Mouse (Mus musculus) adrenal gland, adult (tissue): ENCODE data around the gene Atg4c.
A peak's percentile ranks its signal among the peaks of the same experiment; 100 is the strongest.

Experiments used
- DNase-seq, 2 experiments: peaks; one replicate each; pipeline ENCODE4 v3.0.0; 2022 to 2023; ENCODE audit warnings: low spot score in 1 of 2; ENCODE audit not compliant: inconsistent age in 2 of 2

Atg4c gene

GRCm38 (mm10) chr4:99193810-99194582 is at the start of gene Atg4c:
Gene Atg4c (plus strand): TSS chr4:99193934.
- peak; percentile 88 to 97 for DNase-seq

DNA sequence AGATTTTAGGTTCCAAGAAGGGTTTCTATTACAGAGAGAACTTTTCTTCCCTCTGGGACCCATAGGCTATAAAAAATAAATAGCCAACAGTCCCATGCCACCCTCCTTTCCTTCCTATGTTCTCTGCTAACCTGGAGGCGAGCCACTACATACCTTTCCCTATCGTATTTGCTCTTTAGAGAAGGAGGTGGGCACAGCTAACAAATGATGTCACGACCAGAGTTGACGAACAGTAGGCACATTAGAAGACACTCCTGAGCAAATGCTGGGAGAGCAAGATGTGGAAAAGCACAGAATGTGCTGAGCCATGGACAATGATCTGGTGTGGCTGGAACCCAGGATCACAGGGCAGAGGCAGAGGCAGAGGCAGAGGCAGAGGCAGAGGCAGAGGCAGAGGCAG is 42.3 kb upstream of the Atg4c start:
- no peak for DNase-seq

DNA sequence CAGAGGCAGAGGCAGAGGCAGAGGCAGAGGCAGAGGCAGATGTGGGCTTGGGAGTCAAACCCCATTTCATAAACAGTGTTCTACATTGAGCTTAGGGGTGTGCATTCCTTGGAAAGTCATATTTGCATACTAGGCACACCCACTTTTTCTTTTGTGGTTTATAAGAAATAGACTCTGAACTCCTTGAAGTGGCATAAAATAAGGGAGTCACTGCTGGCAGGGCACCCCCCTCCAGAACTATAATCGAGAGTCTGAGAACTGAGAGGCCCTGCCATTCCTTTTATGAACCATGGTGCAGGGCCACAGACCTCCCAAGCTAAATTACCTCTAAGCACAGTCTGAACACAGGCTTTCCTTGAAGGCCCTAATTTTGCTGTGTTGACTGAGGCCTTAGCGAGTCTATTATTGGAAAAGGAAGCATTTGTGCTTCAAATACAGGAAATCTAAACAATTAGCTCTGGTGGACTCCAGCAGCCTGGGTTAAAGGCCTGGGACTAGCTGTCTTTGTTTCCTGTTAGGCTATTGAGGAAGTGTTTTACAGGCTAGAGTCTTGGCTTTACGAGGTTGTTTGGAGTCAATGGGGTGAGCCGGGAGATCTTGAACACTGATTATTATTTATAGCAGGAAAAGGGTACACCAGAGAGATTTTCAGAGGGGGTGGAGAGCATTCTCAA is 41.7 kb upstream of the Atg4c start:
- no peak for DNase-seq

DNA sequence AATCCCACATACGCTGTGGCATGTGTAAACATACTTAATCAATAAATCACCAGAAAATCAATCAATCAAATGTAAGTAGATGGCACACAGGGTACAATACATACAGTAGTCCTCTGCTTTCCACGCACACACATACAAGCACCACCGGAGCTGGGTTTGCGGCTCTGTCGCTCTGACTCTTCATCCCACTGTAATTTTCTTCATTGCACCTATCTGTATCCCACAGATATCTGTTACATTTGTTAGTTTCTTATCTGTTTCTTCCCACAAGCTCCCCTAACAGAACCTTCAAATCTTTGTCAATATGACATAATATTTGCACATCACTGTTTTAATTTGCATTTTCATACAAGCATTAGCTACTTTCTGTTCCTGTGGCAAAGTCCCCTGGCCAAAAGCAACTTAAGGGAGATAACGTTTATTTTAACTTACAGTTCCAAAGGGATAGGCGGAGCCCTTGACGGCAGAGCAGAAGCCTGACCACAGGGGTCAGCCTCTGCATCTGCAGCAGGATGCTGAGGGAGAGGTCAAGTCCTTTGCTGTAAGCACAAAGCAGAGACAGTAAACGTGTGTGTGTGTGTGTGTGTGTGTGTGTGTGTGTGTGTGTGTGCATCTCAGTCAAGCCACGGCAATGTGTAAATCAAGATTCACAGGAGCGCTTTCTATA is 37.0 kb upstream of the Atg4c start:
- no peak for DNase-seq

DNA sequence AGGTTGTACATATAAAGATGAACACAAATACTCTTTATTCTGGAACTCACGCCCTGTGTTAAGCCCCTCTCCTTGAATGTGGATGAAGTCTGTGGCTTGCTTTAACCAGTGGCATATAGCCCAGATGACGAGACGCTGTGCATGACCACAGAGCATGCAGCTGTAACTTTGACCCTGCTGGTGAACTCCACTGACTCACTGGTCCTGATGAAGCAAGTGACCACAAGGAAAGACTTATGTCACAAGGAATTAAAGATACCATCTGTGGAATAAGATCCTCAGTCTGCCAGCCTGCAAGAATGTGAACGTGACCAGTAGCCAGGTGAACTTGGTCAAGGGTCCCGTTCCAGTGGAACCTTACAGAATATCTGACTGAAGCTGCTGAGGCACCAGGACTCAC is 35.2 kb upstream of the Atg4c start:
- peak; percentile 40 to 71 for DNase-seq

DNA sequence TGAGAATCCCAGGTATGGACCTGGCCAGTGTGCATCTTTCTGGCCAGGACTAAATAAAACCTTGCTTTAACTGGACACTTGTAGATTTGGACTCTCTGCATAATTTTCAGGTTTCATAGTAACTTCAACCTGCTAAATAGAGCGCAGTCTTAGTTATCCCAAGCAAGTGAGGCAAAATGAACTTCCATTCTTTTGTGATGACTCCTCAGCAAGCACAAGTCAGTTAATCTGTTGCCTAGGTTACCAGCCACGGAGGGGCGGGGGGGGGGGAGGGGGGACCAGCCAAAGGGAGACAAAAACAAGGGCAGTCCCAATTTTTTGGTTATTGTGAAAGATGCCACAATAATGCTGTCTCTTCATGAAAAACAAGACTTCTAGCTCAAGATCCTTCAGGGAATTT is 33.3 kb upstream of the Atg4c start:
- DNase-seq = peak in 1 of 2 experiments; percentile 49

- no peak for DNase-seq
Observed at GRCm38 (mm10) chr4:99160899-99161298, 32.8 kb upstream of the Atg4c start.

- DNase-seq = peak; percentile 53 to 87
Observed at GRCm38 (mm10) chr4:99161457-99161971, 32.2 kb upstream of the Atg4c start.

DNA sequence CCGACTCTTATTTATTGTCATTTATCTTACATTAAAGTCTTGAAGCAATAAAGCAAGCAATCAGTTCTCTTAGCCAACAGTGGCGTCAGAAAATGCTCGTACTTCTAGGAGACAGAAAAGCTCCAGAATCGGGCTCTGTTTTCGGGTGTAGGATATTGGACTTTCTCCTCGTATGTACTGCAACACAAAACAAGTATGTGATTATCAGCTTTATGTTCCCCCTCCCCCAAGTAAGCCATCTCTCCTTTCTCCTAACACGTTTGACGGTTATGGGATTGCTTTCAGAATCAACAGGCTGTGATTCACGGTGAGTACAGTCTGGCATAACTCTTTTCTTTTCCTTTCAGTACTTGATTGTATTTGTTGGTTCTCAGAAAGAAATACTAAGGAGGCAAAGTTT is 30.7 kb upstream of the Atg4c start:
- DNase-seq = peak in 1 of 2 experiments; percentile 61

DNA sequence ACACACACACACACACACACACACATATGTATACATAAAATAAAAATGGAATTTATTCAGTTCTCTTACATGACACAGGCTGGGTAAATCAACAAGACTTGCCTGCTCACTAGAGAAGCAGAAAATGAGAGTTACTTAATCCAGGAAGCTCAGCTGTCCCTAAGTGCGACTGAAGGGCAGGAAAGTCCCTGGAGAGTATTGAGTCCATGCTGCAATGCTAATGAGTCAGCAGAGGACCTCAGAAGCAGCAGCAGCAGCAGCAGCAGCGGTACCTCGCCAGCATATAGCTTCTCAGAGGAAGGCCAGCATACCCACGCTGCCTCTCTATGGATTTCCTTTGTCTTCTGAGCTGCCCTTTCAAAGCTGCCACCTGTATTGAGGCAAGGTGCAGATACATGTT is 30.2 kb upstream of the Atg4c start:
- peak; percentile 47 to 81 for DNase-seq

GRCm38 (mm10) chr4:99168869-99169268 is 24.9 kb upstream of the Atg4c start:
- no peak for DNase-seq

- DNase-seq = no peak
Observed at GRCm38 (mm10) chr4:99174265-99174664, 19.5 kb upstream of the Atg4c start.

- no peak for DNase-seq
Observed at GRCm38 (mm10) chr4:99176841-99177240, 16.9 kb upstream of the Atg4c start.

DNA sequence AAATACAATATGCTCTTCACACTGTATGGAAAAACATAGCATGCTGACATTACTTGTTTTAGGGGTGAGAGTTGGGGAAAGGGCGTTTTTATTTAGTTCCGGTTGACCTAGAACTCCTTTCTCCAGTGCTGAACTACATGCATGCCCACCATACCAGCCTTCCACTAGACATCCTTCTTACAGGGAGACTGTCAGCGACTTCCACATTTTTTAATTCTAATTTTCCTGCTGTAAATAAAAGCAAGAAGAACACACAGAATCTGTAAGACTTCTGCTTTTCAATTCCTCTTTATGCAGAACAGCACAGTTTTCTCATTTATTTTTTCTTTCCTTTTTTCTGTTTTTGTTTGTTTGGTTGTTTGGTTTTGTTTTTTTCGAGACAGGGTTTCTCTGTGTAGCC is 16.5 kb upstream of the Atg4c start:
- no peak for DNase-seq

DNA sequence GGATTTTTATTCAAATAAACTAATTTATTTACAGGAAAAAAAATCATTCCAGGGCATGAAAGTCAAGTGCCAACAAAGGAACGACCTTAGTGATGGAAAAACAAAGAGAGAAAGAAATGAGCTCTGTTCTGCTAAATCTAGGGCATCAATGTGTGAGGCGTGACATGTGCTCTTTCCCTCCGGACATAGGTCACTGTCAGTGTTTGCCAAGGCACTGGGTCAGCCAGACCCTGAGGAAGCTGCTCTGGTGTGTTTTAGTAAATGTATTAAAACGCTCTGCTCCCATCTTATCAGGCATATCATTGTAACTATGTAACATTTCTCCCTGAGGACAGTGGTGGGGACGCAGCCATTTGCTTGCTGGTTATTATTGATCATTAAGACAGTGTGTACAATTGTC is 14.9 kb upstream of the Atg4c start:
- DNase-seq = no peak

GRCm38 (mm10) chr4:99179446-99180120 is 14.2 kb upstream of the Atg4c start:
- DNase-seq = peak; percentile 20 to 56

DNA sequence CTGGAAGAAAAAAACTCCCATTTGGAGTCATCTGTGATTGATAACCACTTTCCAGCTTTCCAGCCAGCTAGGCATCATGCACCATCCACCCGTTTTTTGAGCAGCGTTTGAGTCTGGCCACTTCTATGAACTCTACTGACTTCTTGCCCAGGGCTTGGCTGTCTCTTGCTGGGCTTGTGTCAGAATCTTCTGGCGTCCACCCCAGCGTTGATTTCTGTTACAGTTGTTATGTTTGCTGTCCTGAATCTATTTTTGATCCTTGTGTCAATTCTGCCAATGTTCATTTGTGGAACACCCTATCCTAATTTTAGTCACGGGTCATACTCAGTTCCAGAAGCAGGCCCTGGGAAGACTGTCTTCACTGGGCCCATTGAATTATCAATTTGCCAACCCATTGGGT is 12.8 kb upstream of the Atg4c start:
- DNase-seq = no peak

DNA sequence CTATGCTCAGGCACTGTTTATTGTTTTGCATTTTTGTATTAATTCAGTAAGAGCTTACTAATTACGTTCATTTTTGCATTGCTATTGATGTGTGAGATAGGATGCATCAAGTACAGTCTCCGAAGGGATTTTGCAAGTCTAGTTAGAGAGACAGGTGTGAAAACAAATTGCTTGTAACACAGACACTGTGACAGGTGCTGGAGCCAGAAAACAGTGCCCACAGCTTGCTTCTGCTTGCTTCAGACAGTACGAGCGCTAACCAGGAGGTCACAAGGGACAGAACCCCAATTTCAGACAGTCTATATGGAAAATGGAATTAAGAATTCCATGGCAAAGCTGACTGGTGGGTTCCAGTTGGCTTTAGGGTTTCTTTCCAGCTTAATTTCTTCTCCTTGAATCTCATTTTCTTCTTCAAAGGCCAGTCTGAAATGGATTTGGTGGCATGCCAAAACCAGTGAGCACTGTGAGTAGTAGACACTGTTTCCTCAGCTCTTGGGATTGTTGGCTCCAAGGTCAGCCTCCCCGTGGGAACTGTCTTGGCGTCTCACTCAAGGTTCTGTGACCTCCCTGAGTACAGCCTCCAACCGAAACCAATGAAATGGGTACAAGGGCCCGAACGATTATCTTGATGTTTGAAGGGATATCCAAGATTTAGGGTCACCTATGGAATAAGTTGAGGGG is 11.9 kb upstream of the Atg4c start:
- peak; percentile 41 to 74 for DNase-seq

- DNase-seq = peak in 1 of 2 experiments; percentile 76
Observed at GRCm38 (mm10) chr4:99182660-99183431, 10.9 kb upstream of the Atg4c start.

DNA sequence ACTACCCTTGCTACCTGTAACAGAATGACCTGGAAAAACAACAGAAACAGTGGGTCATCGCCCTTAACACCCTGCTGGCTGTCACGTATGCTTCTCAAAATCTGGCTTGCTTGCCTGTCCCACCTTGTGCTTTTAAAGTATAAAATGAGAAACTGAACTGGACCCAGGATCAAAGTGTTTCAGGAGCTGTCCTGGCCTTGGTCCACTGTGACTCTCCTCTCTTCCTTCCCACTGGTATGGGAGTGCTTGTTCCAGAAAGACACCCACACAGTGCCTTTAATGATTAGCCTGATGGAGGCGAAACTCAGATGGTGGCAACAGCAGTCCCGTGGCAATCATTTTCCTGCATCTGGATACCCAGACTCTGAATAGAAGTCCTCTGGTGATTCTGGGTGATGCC is 9.1 kb upstream of the Atg4c start:
- no peak for DNase-seq
